Mouse (Mus musculus): ENCODE data around the gene Phkg1. TPM values are rescaled to one million over a fixed set of nuclear protein-coding genes. Genes with fewer than 3 reads are reported as not detected.

Phkg1 gene
- total RNA-seq, 2 experiments from 2014 or later, result 1.4 to 4.3 TPM

- DNase-seq, result no peak
These were observed 53.5 kb downstream of the Phkg1 start for GRCm38 (mm10) chr5:129844848-129845247.

Other genes with a start within 250 kb of the Phkg1 start
- 1 to 10 TPM; 2.3 to 3.3 TPM for gene Zfp11, start 228.4 kb downstream of the Phkg1 start, total RNA-seq (2021)
- gene Sept14, start 190.0 kb downstream of the Phkg1 start, total RNA-seq (2021), result not detected
- gene Mrps17, start 183.1 kb downstream of the Phkg1 start, total RNA-seq (2021), result 100 to 1,000 TPM in 1 of 2 experiments, 10 to 100 TPM in 1; 80.7 to 106 TPM
- gene Nipsnap2, start 173.5 kb downstream of the Phkg1 start, total RNA-seq (2021), result 100 to 1,000 TPM; 116 to 140 TPM
- gene Psph, start 111.1 kb downstream of the Phkg1 start, total RNA-seq (2021), result 10 to 100 TPM; 20.1 to 27.0 TPM
- 10 to 100 TPM; 34.1 to 56.5 TPM for gene Sumf2, start 51.6 kb downstream of the Phkg1 start, total RNA-seq (2021)
- gene Chchd2, start 11.1 kb downstream of the Phkg1 start, total RNA-seq (2021), result 1,000 to 10,000 TPM; 1,014 to 1,053 TPM
- gene Zbed5, start 2.8 kb downstream of the Phkg1 start, total RNA-seq (2021), result 1 to 10 TPM in 1 of 2 experiments, under 1 TPM in 1; 0.99 to 2.3 TPM
- gene Nupr1l, start 10.0 kb upstream of the Phkg1 start, total RNA-seq (2021), result 1 to 10 TPM; 4.3 to 6.1 TPM
- gene Vkorc1l1, start 43.4 kb upstream of the Phkg1 start, total RNA-seq (2021), result 10 to 100 TPM; 31.9 to 38.5 TPM
- gene Gusb, start 104.5 kb upstream of the Phkg1 start, total RNA-seq (2021), result 10 to 100 TPM; 48.1 to 53.8 TPM
- gene Asl, start 130.7 kb upstream of the Phkg1 start, total RNA-seq (2021), result 100 to 1,000 TPM in 1 of 2 experiments, 10 to 100 TPM in 1; 100.0 to 138 TPM
- gene Crcp, start 130.7 kb upstream of the Phkg1 start, total RNA-seq (2021), result 10 to 100 TPM; 27.2 to 39.6 TPM
- 10 to 100 TPM; 47.8 to 48.8 TPM for gene Tpst1, start 174.8 kb upstream of the Phkg1 start, total RNA-seq (2021)
- gene Kctd7, start 246.3 kb upstream of the Phkg1 start, total RNA-seq (2021), result 10 to 100 TPM in 1 of 2 experiments, 1 to 10 TPM in 1; 8.6 to 14.6 TPM